Mouse (Mus musculus) CH12.LX (cell line): Measurements from ENCODE around the gene Hist1h3g.

Source experiments
- BHLHE40 ChIP-seq: IDR thresholded peaks from 2 replicates; pipeline ENCODE4 v1.6.1; 2011; ENCODE audit warnings: mild to moderate bottlenecking, low read depth, low read length, improper control_type of control experiment
- CHD2 ChIP-seq: IDR thresholded peaks from 2 replicates; pipeline ENCODE4 v1.6.1; 2011; ENCODE audit warnings: low read length, improper control_type of control experiment
- CTCF ChIP-seq, 2 experiments: IDR thresholded peaks in 1 of 2; conservative IDR thresholded peaks in 1 of 2; 2 replicates each; pipeline ENCODE4 v1.5.1; 2011 to 2012; ENCODE audit warnings: low read depth in 2 of 2, low read length in 2 of 2, improper control_type of control experiment in 1 of 2, inconsistent platforms in 1 of 2, mild to moderate bottlenecking in 1 of 2, moderate library complexity in 1 of 2
- E2F4 ChIP-seq: IDR thresholded peaks from 2 replicates; pipeline ENCODE4 v1.6.1; 2011; ENCODE audit warnings: low read depth, low read length, improper control_type of control experiment; ENCODE audit not compliant: insufficient replicate concordance
- MAX ChIP-seq: IDR thresholded peaks from 2 replicates; pipeline ENCODE4 v1.6.1; 2011; ENCODE audit warnings: low read length, improper control_type of control experiment
- MAZ ChIP-seq: IDR thresholded peaks from 2 replicates; pipeline ENCODE4 v1.6.1; 2012; ENCODE audit warnings: low read depth, mild to moderate bottlenecking, inconsistent platforms, low read length, improper control_type of control experiment, moderate library complexity
- MEF2A ChIP-seq: IDR thresholded peaks from 2 replicates; pipeline ENCODE4 v1.6.1; 2014; ENCODE audit warnings: low read depth, mild to moderate bottlenecking, inconsistent platforms, low read length, improper control_type of control experiment, borderline replicate concordance
- POLR2A ChIP-seq: IDR thresholded peaks from 2 replicates; pipeline ENCODE4 v1.6.1; 2011; ENCODE audit warnings: low read depth, mild to moderate bottlenecking, improper control_type of control experiment, low read length
- POLR2AphosphoS2 ChIP-seq: IDR thresholded peaks from 2 replicates; pipeline ENCODE4 v1.6.1; 2011; ENCODE audit warnings: low read depth, low read length, improper control_type of control experiment
- RAD21 ChIP-seq: IDR thresholded peaks from 2 replicates; pipeline ENCODE4 v1.6.1; 2011; ENCODE audit warnings: low read depth, mild to moderate bottlenecking, low read length, improper control_type of control experiment, moderate library complexity
- SMC3 ChIP-seq: IDR thresholded peaks from 2 replicates; pipeline ENCODE4 v1.6.1; 2011; ENCODE audit warnings: low read depth, low read length, improper control_type of control experiment
- TBP ChIP-seq: conservative IDR thresholded peaks from 2 replicates; pipeline ENCODE4 v1.6.1; 2011; ENCODE audit warnings: low read depth, low read length, improper control_type of control experiment
- ZNF384 ChIP-seq: IDR thresholded peaks from 2 replicates; pipeline ENCODE4 v1.6.1; 2012; ENCODE audit warnings: low read depth, low read length, improper control_type of control experiment, inconsistent platforms

DNA sequence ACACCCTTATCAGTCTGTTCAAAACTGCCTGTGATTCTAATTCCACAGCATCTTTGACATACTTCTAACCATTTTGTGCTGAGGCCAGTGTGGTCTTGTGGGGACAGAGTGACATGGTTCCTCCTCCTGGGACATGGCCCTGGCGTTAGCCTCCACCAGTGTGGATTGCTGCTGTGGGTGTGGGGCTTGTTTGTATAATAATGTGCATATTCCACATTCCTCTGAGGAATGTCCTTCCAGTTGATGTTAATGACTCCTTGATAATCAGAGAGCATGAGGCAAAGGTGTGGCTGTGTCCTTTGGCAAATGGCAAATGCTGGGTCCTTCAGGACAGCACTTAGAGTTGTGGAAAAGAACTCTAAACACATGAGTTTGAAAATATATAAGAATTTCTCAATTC, 21.7 kb upstream of the Hist1h3g start:
- no peak for TF ChIP-seq E2F4
- no peak for TF ChIP-seq TBP
- no peak for TF ChIP-seq POLR2A
- no peak for TF ChIP-seq CTCF (conservative IDR thresholded peaks at IDR 0.05 in 1 of 2, IDR thresholded peaks at IDR 0.05 in 1 of 2; ENCODE audit: low read depth in 2 of 2, low read length in 2 of 2)
- no peak for TF ChIP-seq ZNF384
- TF ChIP-seq POLR2AphosphoS2 = no peak
- TF ChIP-seq MAX = no peak
- no peak for TF ChIP-seq RAD21
- TF ChIP-seq MEF2A = no peak
- TF ChIP-seq SMC3 = no peak
- TF ChIP-seq BHLHE40 = no peak
- no peak for TF ChIP-seq CHD2
- TF ChIP-seq MAZ = no peak
